Mouse (Mus musculus) kidney, adult 2 months (tissue): Measurements from ENCODE around the gene Ffar1.

ENCODE experiments used
- CTCF ChIP-seq: fragments of 200-500 bp; conservative IDR thresholded peaks from 2 replicates; pipeline ENCODE4 v1.5.1; 2011; ENCODE audit warnings: low read depth, mild to moderate bottlenecking, control low read depth, low read length, moderate library complexity, mixed read lengths; ENCODE audit not compliant: insufficient read depth, insufficient read length
- POLR2A ChIP-seq: fragments of 200-500 bp; IDR thresholded peaks from one replicate; pipeline ENCODE4 v1.6.1; 2011; ENCODE audit warnings: low read depth, low read length, control low read depth

- TF ChIP-seq CTCF: no peak
- no peak for TF ChIP-seq POLR2A
Measured at GRCm38 (mm10) chr7:30887568-30888188, 26.3 kb upstream of the Ffar1 start.
